Mouse (Mus musculus) adrenal gland, postnatal 14 days (tissue): ENCODE results near the gene Dus4l. TPM values are rescaled to one million over a fixed set of nuclear protein-coding genes. Genes with fewer than 3 reads are reported as not detected.
"Not testable (repeated sequence)": the region's sequence is repeated elsewhere in the genome, so short reads cannot be mapped to it uniquely, and the experiment has no call there.

Experiments used
- DNase-seq: peaks from one replicate; pipeline ENCODE4 v3.0.0; 2021; ENCODE audit warnings: mixed read lengths
- long read RNA-seq, 2 experiments: library from polyadenylated mRNA; stranded (forward); transcript quantifications; one replicate each; pipeline ENCODE4 v2.0.0; 2021
- total RNA-seq: library from RNA; stranded (reverse); gene quantifications from 2 replicates; pipeline ENCODE4 v1.2.3, GENCODE M21; 2021

The Dus4l gene
- total RNA-seq, result 5.5 and 8.0 TPM in 2 replicates
- long read RNA-seq, experiment 1, partial matches to known transcripts, result 0 of 2 reads
- long read RNA-seq, experiment 1, other reads (novel, unspliced or antisense), result 0 of 2 reads
- long read RNA-seq, experiment 2, partial matches to known transcripts, result 0 of 2 reads
- long read RNA-seq, experiment 2, other reads (novel, unspliced or antisense), result 0 of 2 reads

GRCm38 (mm10) chr12:31654197-31654964 lies at the start of gene Dus4l, which contains the start of gene Cog5:
Dus4l (minus strand) TSS chr12:31654826.
Cog5 (plus strand) TSS chr12:31654869.
- DNase-seq, result peak; percentile 97

DNA sequence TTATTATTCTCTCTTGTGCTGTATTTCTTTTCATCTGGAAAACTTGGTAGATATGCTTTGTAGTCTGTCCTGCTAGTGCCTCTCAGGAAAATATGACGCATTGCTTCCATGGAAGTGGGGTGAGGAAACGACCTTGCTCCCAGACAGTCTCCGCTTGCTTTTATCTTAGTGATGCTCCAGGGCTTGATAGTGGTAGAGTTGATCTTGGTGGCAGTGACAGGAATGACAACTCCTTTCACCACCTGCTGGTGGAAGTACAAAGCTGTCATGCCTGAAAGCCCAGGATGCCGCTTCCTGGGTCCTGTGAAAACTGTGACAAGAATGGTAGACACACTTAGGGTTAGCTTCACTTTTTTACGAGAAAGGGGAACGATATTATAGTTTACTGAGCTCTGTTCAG lies 49.3 kb upstream of the Dus4l start:
- peak; percentile 8 for DNase-seq

DNA sequence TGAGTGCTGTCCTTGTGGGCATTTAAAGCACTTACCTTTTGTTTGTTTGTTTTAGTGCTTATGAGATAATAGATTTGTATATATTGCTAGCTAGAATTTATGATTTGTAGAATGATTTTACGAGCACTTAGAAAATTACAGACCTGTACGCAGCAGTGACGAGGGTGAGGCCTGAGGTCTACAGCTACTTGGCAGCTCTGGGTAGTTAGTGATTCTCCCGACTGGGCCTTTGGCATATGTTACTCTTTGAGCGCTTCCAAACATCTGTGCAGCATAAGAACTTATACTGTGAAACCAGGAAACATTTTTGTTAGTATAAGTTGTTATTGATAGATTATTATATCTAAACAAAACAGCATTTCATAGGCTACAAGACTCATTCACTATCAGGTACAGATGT lies 46.8 kb upstream of the Dus4l start:
- DNase-seq, result no peak

GRCm38 (mm10) chr12:31700623-31701347 lies 46.2 kb upstream of the Dus4l start:
- no peak for DNase-seq

DNA sequence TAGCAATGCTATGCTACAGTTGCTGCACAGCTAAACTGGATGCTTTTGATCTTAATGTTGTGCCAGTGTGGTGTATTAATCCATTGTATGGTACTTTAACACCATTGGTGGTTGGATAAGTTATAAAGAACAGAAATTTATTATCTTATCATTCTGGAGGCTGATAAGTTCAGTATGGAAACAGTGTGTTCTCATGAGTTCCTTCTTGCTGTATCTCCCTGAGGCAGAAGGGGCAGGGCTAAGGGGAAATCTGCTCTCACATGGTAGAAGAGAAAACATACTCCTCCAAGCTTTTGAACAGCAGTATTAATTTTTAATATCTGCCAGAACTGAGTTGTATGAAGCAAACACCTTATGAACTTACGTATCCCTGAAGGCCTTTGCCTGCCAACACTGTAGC lies 38.7 kb upstream of the Dus4l start:
- DNase-seq, result no peak

DNA sequence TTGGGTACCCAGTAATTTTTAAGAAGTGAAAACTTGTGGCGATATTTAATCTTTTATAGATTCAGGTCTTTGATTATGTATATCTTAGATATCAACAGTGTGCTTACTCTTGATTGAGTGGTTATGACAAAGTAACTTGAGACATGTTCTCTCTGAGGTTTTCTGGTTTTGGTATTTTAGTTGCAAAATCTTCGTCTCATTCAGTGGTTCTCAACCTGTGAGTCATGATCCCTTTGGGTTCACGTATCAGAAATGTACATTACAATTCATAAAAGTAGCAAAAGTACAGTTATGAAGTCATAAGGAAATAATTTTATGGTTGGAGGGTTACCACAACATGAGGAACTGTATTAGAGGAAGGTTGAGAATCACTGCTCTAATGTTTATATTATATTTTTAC lies 32.1 kb upstream of the Dus4l start:
- no peak for DNase-seq

DNA sequence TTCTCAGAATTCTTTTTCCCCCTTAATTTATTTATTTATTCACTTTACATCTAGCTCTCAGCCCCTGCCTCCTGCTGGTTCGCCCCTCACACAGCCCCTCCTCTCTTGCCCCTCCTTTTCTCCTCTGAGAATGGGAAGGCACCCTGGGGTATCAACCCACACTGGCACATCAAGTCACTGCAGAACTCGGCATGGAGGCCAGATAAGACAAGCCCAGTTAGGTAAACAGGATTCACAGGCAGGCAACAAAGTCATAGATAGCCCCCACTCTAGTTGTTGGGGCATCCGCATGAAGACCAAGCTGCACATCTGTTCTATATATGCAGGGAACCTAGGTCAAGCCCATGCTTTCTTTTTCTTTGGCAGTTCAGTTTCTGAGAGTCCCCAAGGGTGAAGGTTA lies 12.6 kb upstream of the Dus4l start:
- no peak for DNase-seq

DNA sequence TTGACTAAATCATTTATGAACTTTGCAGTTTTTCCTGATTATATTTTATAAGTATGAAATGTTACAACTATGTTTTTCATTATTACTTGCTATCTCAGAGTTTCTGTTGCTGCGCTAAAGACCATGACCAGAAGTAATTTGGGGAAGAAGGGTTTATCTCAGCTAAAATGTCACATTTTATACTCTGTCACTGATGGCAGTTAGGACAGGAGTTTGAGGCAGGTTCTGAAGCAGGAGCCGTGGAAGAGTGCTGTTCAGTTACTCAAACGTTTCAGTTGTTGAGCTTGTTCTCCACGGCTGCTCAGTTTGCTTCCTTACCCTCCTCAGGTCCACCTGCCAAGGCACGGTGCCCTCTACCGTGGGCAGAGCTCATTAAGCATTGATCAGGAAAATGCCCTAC lies 11.4 kb upstream of the Dus4l start:
- no peak for DNase-seq

- DNase-seq, result no peak
Measured at GRCm38 (mm10) chr12:31656841-31657240, 2.2 kb upstream of the Dus4l start.

DNA sequence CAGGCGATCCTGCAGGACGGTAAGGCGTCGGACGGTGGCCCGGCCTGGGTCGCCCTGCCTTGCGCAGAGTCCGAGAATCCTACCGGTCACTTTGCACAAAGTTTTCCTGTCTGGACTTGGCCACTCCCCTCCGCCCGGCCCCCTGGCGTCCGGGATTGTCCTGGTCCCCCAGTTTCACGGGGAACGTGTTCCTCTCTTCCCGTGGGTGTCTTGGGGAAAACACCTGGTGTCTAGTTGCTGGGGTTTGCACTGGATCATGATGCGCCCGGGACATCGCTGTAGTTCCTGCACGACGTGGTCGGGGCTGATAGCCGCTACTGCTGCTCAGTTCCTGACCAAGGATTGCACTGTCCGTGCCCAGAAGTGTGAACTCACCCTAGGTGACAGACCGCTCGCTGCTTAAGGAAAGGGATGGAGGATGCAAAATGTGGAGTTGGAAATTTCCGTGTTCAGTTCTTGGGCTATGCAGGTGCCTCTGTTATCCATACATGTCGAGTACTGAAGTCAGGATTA lies 395 bp upstream of the Dus4l start:
- no peak for DNase-seq

DNA sequence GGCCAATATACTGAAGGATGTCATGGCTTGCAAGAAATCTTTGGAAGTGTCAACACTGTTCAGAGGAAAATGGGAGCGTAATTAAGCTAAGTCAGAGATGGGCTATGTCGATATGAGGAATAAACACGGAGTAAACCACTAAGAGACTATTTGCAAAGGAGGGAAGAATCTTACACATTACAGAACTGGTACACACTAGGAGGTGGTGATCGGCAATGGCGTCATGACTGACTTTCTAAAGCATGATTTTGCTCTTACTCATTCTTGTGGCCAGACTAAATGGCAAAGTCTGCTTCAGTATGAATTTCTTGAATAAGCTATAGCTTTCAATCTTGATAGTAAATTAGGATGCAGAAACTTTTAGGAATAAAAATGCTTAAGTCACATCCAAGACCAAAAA lies 1.0 kb downstream of the Dus4l start:
- DNase-seq, result no peak

- DNase-seq, result no peak
Measured at GRCm38 (mm10) chr12:31635240-31635607, 19.4 kb downstream of the Dus4l start.

DNA sequence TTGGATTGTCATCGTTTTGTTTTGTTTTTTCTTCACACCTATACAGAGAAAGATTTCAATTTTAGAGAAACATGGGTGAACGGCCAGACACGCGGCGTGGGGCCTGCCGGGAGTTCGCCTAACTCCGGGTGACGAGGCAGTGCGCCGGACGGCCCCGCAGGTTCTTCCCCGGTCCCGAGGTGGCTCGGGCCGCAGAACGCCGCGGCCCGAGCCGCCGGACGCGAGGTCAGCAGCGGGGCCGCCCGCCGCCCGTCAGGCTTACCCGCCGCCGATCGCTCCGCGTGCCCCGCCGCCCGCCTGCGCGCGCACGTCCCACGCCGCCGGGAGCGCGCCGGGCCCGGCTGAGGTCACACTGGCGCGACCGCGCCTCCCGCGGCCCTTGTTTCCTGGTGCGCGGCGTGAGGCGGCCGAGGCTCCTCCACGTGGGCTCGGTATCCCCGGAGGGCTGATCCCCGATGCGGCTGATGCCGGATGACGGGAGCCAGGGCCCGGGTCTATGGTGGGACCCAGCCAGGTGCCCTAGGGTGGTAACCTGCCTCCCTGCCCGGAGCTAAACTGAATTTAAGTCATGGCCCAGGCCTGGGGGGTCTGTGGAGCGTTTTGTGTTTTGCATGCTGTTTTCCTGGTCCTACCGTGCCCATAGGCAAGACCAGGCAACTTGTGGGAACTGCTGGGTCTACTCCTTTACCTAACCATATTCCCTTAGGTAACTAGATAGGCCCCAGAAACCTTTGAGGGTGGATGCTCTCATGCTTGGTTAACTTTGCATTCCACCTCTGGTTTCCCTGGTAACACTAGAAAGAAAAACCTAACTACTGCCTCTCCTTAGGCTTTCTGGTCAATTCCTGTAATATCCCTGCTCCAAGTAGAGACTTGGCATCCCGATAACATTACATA lies 20.0 kb downstream of the Dus4l start, which contains the start of gene Bcap29:
Gene Bcap29 (minus strand): TSS at position 316 of the 897 bp plus-strand sequence.
- peak; percentile 91 for DNase-seq

GRCm38 (mm10) chr12:31633970-31634342 lies 20.7 kb downstream of the Dus4l start:
- DNase-seq, result peak; percentile 26

GRCm38 (mm10) chr12:31628396-31628795 lies 26.2 kb downstream of the Dus4l start:
- DNase-seq, result not testable (repeated sequence)

- no peak for DNase-seq
Measured at GRCm38 (mm10) chr12:31625016-31625415, 29.6 kb downstream of the Dus4l start.

- no peak for DNase-seq
Measured at GRCm38 (mm10) chr12:31620106-31620505, 34.5 kb downstream of the Dus4l start.

DNA sequence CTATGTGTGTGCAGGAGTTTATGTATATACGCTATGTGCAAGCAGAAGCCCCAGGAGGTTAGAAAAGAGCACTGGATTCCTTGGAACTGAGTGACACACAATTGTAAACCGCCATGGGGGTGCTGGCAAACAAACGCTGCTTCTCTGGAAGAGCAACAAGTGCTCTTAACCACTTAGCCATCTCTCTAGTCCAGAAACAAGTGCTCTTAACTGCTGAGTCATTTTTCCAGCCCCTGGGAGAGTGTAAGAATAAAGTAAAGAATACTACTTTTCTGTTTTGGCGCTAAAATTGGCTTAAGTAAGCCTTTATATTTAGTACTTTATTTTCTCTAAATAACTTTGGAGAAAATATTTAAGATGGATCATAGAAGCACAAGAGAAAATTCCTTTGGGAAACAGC lies 41.3 kb downstream of the Dus4l start:
- no peak for DNase-seq

DNA sequence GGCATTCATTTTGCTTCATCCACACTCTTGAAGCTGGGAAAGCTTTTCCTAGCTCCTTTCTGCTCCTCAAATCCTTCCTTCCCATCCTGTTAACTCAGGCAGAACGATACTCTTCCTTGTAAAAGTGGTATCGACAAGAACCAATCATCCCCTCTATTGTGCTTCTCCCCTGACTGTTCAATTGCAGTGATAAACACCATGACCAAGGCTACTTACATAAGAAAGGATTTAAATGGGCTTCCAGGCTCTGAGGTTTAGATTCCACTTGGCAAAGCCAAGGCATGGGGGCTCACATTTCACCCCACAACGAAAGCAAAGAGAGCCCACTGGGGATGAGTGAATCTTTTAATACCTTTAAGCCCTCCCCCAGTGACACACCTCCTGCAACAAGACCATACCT lies 46.5 kb downstream of the Dus4l start:
- DNase-seq, result no peak

GRCm38 (mm10) chr12:31604894-31605293 lies 49.7 kb downstream of the Dus4l start:
- no peak for DNase-seq

DNA sequence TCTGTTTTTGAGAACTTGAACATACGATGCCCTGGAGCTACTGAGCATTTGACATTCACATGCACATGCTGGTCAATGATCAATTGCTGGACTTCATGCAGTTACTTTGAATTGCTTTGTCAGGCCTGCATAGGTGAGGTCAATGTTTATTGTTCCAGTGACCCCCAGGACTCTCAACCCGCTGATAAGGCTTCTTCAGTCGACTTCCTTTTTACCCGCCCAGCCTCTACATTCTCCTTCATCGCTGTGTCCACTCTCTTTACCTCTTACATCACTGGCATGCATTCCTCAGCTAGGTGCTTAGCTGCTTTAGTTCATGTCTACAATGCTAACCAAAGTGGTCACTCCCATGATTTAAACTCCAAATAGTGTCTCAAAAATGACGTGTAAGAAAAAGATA lies 51.0 kb downstream of the Dus4l start:
- DNase-seq, result no peak

DNA sequence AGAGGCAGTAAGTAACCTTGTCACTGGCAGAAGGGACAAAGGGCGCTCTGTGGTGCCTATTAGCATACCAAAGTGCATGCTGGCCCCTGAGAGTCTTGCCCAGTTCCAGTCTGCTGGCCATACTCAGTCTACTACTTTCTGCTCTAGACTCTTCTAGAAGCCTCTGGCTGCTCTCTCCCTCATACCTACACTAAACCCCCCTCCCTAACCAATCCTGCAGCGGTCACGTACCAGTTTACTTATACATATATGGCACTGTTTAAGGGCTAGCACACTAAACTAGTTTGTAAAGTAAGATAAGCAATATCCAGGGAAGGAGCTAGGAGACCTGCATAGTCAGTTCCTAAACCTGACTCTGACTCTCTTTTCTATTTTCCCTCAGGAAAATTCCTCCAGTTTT lies 60.3 kb downstream of the Dus4l start:
- DNase-seq, result no peak
